Mouse (Mus musculus): Measurements from ENCODE around the gene Appl1. TPM values are rescaled to one million over a fixed set of nuclear protein-coding genes. Genes with fewer than 3 reads are reported as not detected.
A peak's percentile ranks its signal among the peaks of the same experiment; 100 is the strongest.

The Appl1 gene
- 5.8 and 5.9 TPM in 2 replicates for polyA plus RNA-seq (2012; rRNA removed)

DNA sequence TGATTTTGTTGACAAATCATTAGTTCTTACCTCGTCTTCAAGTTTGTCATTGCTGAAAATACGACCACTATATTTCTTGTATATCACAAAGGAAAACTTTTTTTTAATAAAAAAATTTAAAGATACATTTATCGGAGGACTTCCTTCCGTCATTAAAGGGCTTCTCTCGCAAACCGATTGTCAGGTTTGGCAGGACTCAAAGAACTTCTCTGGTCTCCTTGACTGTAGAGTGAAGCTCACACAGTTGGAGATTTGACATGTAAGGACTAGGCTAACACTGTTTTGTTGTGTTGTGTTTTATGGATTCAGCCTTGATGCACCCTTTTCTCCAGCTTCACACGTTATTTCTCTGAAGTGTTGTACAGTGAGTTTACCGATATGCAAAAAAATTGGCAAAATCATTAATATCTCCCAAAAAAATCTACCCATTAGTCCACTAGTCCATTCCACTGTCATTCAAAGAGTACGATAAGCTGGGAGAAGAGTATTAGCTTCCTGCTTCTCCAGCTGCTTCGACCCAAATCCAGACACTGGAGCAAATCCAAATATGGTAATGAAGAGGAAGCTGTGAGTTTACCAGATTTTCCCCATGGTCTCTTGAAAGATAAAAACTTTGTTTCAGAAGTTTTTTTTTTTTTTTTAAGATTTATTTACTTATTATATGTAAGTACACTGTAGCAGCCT lies at the start of gene Appl1:
Gene Appl1 (minus strand): TSS at position 127 of the 684 bp plus-strand sequence.
- no peak for DNase-seq (ENCODE audit: low read depth)

GRCm38 (mm10) chr14:27019850-27020249 lies 48.8 kb upstream of the Appl1 start:
- peak; percentile 26 for DNase-seq (ENCODE audit: low read depth)

DNA sequence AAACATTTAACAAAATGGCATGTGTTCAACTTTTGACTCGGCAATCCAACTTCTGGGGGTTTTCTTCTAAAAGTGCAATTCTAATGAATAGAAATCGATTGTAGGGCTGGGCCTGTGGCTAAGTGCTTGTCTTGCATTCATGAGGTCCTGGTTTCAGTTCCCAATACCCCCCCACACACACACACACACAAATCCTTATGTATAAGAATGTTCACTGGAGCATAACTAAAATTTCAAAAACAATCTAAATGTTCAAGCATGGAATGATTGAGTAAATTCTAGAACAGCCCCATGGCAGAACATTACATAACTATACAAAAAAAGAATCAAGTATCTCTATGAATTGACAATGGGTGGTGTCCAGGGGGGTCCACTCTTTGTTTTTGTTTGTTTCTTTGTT lies 46.9 kb upstream of the Appl1 start:
- DNase-seq (ENCODE audit: low read depth) = no peak

GRCm38 (mm10) chr14:27013658-27014057 lies 42.6 kb upstream of the Appl1 start:
- DNase-seq (ENCODE audit: low read depth) = no peak

DNA sequence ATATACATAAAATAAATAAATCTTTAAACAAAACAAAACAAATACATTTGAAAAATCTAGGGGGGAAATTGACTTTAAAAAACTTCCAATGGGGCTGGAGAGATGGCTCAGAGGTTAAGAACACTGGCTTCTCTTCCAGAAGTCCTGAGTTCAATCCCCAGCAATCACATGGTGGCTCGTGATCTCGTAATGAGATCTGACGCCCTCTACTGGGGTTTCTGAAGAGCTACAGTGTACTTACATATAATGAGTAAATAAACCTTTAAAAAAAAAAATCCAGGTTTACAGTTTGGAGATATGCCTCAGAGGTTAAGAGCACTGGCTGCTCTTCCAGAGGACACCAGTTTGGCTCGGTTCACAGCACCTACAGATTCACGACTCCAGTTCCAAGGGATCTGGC lies 40.5 kb upstream of the Appl1 start:
- DNase-seq (ENCODE audit: low read depth) = no peak

- no peak for DNase-seq (ENCODE audit: low read depth)
Measured at GRCm38 (mm10) chr14:27005937-27006336, 34.9 kb upstream of the Appl1 start.

DNA sequence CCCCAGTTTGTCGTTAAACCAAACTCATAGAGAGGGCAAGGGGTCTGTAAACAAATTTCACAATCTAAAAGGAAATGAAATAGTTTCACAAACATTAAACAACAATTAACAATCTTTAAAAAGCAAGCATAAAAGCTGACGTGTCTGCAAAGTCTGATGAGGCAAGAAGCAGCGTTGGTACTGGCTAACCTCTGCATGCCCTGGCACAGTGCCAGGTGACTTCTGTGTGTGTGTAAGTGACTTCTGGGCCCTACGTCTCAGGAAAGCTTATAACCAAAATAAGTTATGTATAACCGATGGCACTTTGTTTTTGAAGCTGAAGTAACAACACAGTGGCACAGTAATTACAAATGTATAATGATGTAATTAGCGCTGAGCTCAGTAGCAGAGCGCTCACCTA lies 33.9 kb upstream of the Appl1 start:
- no peak for DNase-seq (ENCODE audit: low read depth)

- no peak for DNase-seq (ENCODE audit: low read depth)
Measured at GRCm38 (mm10) chr14:27000386-27000785, 29.4 kb upstream of the Appl1 start.

- DNase-seq (ENCODE audit: low read depth) = no peak
Measured at GRCm38 (mm10) chr14:26996257-26996656, 25.2 kb upstream of the Appl1 start.

DNA sequence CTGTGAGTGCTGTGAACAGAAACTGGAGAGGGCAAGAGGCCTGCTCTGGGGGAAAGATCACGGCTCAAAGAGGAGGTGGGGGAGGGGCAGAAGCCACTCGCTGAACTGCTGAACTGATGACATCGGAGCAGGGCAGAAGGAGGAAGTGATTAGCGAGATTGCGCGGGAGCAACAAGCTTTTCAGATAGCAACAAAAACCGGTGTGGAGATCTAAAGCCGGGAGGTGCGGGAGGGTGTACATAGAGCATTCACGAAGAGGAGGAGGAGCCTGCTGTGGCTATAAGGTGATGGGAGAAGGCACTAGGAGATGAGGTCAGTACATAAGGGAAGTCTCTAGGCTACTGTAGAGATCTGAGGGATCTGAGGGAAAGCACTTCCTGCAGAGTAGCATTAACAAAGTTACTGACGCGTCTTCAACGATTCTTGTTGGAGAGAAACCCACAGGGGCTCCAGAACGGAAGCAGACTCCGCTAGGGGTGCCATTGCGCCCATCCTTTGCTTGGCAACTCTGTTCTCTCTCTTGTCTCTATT lies 23.2 kb upstream of the Appl1 start, which contains the start of gene Hesx1:
Gene Hesx1 (plus strand): TSS at position 206 of the 531 bp plus-strand sequence.
- DNase-seq (ENCODE audit: low read depth) = no peak

DNA sequence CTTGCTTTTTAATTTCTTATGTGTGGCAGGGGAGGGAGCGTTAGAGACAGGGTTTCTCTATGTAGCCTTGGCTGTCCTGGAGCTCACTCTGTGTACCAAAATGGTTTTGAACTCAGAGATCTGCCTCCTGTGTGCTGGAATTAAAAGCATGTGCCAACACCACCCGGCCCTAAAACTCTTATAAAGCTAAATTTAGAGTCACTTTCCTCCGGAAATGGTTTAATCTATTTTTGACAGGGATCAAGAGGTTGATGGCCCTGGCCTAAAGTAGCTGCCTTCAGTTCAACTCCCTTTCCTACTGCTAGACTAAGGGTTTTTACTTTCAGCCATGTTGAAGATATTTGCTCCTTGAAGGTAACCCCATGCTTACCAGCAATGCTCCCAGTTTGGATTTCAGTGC lies 22.4 kb upstream of the Appl1 start:
- DNase-seq (ENCODE audit: low read depth) = no peak

DNA sequence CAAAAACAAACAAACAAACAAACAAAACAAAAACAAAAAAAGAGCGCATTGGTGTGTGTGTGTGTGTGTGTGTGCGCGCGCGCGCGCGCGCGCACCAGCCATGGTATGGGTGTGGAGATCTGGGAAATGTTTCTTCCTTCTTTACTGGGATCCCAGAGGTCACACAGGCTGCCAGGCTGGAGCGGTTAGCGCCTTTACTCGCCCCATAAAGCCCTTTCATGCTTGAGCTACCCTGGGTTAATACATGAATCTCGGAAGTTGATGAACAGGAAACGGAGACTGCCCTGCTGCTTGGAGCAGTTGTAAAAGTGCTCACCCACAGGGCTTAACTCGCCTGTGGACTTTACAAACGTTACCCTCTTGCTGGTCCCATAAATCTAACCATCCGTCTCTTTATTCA lies 20.6 kb upstream of the Appl1 start:
- DNase-seq (ENCODE audit: low read depth) = no peak

DNA sequence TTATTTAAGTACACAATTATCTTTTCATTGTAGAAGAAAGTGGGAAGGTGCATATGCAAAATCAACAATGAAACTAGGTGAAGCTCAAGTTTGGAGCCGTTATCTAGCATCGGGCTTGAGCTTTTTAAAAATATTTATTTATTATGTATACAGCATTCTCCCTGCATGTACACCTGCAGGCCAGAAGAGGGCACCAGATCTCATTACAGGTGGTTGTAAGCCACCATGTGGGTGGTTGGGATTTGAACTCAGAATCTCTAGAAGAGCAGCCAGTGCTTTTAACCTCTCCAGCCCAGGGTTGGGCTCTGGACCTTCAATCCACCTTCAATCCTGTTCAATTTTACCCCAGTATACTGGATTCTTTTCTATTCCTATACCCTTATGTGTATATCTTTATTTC lies 17.7 kb upstream of the Appl1 start:
- DNase-seq (ENCODE audit: low read depth) = no peak

DNA sequence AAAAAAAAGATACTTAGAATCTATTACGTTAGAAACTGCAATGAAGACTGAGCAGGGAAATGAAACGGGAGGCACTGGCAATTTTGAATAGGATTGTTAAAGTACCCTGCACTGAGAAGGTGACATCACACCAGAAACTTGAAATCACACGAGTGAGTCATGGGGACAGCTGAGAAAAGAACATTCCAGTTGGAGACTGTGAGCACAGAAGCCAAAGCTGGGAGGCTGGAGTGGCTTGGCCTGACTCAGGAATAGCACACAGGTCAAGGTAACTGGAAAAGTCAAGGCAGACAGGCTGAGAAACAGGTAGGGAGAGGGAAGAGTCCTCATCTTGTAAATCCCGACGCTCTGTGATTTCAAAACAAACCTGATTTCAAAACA lies 11.1 kb upstream of the Appl1 start:
- DNase-seq (ENCODE audit: low read depth) = no peak

GRCm38 (mm10) chr14:26981494-26982149 lies 10.6 kb upstream of the Appl1 start:
- no peak for DNase-seq (ENCODE audit: low read depth)

GRCm38 (mm10) chr14:26981021-26981420 lies 10.0 kb upstream of the Appl1 start:
- no peak for DNase-seq (ENCODE audit: low read depth)

DNA sequence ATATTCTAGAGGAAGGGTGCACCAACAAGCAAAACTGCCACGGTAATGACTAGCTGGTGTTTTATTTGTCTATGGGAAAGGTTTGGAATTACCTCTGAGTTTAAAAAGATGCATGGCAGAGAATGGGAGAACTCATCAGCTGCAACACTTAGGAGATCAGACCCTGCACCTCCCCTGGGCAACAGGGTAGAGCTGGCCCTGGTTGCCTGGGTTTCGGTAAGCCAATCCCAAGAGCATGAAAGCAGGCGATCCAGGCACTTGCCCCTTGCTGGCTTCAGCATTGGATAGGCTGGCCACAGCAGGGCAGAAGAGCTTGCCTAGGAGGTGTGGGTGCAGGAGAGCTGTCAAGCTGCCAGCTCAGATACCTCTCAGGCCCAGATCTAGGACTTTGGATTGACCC lies 8.8 kb upstream of the Appl1 start:
- DNase-seq (ENCODE audit: low read depth) = no peak

- no peak for DNase-seq (ENCODE audit: low read depth)
Measured at GRCm38 (mm10) chr14:26977500-26977899, 6.5 kb upstream of the Appl1 start.

- no peak for DNase-seq (ENCODE audit: low read depth)
Measured at GRCm38 (mm10) chr14:26976212-26976611, 5.2 kb upstream of the Appl1 start.

DNA sequence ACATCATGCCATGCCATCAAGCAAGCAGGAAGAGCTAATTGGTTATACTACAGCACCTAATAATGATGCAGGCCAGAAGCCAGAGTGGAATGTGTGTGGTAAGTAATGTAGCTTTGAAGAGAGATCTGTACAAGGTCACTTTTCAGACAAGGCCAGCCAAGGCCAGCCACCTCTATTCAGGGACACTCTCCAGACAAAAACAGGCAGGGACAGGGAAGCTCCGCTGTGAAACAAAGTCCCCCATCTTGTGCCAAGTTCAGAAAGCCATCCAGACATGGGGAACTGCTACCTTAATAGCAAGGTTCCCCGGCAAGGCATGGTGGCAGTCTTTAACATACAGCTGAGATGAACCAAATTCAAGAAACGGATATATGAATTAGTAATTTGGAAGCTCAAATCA lies 4.5 kb upstream of the Appl1 start:
- no peak for DNase-seq (ENCODE audit: low read depth)

DNA sequence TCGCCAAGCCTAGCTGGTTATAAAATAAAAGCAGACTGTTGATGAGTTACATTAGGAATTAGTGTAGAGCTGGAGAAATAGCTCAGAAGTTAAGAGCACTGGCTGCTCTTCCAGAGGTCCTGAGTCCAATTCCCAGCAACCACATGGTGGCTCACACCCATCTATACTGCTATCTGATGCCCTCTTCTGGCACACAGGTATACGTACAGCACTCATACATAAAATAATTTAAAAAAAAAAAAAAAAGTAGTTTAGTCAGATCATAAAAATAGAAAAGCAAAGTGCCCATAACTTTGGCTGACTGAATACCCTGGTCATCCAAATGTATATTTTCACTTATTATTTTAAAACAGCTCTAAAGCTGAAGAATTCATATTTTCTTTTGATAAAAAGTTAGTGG lies 2.1 kb upstream of the Appl1 start:
- no peak for DNase-seq (ENCODE audit: low read depth)

DNA sequence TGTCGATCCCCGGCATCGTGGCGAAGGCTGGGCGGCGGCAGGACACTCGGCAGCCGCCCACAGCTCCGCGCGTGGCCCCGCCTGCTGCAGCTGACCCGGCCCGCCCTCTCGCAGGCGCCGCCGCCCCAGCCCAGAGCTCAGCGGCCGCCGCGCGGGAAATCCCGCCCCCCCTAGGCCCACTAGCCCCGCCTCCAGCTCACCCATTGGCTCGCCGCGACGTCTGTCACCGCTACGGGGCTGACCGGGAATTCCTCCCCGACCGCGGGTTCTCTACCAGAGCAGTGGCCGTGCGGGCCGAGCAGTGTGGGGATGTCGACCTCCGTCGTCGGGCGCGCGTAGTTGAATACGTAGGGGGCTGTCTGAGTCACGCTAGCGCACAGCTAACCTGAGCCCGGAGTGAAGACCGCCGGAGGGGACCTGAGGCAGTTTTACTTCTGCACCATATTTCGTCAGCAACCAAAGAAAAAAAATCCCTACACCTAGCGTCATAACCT lies 546 bp downstream of the Appl1 start:
- DNase-seq (ENCODE audit: low read depth) = peak; percentile 33

DNA sequence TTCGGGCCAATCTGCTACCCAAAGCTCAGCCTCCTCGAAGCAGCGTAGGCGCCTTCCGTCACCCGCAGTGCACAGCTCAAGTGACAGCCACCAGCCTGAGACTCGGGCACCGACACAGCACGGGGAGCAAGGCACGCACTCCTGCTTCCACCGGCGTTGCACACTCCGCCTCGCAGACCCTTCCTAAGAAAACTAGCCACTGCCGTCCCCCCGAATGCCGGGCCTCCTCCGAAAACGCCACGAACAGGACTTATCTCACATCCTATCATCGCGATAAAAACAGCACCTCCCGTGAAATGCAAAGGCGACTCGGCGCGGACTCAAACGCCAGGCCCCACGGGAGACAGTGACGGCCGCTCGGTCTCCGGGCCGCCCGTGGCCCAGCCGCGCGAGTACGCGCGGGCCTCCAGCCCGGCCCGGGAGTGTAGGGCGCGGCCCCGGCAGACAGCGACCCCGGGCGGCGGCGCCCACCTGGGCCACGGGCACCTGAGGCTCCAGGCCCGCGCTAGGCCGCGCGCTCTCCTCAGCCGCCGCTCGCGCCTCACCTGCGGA lies 1.1 kb downstream of the Appl1 start:
- DNase-seq (ENCODE audit: low read depth) = no peak
